Mouse (Mus musculus): ENCODE measurements around the gene Olfr654. TPM values are rescaled to one million over a fixed set of nuclear protein-coding genes. Genes with fewer than 3 reads are reported as not detected.

Gene Olfr654
- total RNA-seq (2021), result not detected

- no peak for DNase-seq
- intact Hi-C loops (cut with DNase I), result no loop called here
Observed at GRCm38 (mm10) chr7:104586725-104587124, at the start of gene Olfr654. Gene Olfr654 (plus strand): TSS chr7:104587025.

GRCm38 (mm10) chr7:104549833-104550232, 37.0 kb upstream of the Olfr654 start, which contains the start of gene Olfr651:
Gene Olfr651 (plus strand): TSS chr7:104550133.
- intact Hi-C loops (cut with DNase I), result no loop called here

GRCm38 (mm10) chr7:104552700-104553099, 34.1 kb upstream of the Olfr654 start:
- DNase-seq, result no peak
- intact Hi-C loops (cut with DNase I), result no loop called here

More at GRCm38 (mm10) chr7:104549833-104550232, 37.0 kb upstream of the Olfr654 start, which contains the start of gene Olfr651:
- DNase-seq, result no peak

GRCm38 (mm10) chr7:104560601-104561000, 26.2 kb upstream of the Olfr654 start, which contains the start of gene Olfr652:
Gene Olfr652 (plus strand): TSS chr7:104560901.
- no peak for DNase-seq
- intact Hi-C loops (cut with DNase I), result no loop called here

- intact Hi-C loops (cut with DNase I), result no loop called here
- DNase-seq, result no peak
Observed at GRCm38 (mm10) chr7:104577014-104577413, 9.8 kb upstream of the Olfr654 start, which contains the start of gene Olfr653. Gene Olfr653 (plus strand): TSS chr7:104577314.

- no peak for DNase-seq
- intact Hi-C loops (cut with DNase I), result no loop called here
Observed at GRCm38 (mm10) chr7:104580846-104581245, 6.0 kb upstream of the Olfr654 start.

- no peak for DNase-seq
- intact Hi-C loops (cut with DNase I), result no loop called here
Observed at GRCm38 (mm10) chr7:104581429-104581828, 5.4 kb upstream of the Olfr654 start.

- DNase-seq, result no peak
- intact Hi-C loops (cut with DNase I), result no loop called here
Observed at GRCm38 (mm10) chr7:104588274-104588673, 1.4 kb downstream of the Olfr654 start.

- no peak for DNase-seq
- intact Hi-C loops (cut with DNase I), result loop anchor here (5.0 kb wide), 1 partner anchor 154 kb away; no protein-coding TSS in a partner anchor
Observed at GRCm38 (mm10) chr7:104601679-104602078, 14.9 kb downstream of the Olfr654 start, which contains the start of gene Olfr655. Gene Olfr655 (minus strand): TSS chr7:104601779.

- peak; percentile 7 to 31 for DNase-seq
- intact Hi-C loops (cut with DNase I), result loop anchor here (5.0 kb wide), 1 partner anchor 156 kb away; no protein-coding TSS in a partner anchor
Observed at GRCm38 (mm10) chr7:104603173-104603572, 16.3 kb downstream of the Olfr654 start.

- no peak for DNase-seq
- intact Hi-C loops (cut with DNase I), result loop anchor here (5.0 kb wide), 1 partner anchor 157 kb away; no protein-coding TSS in a partner anchor
Observed at GRCm38 (mm10) chr7:104604727-104605126, 17.9 kb downstream of the Olfr654 start.

GRCm38 (mm10) chr7:104613655-104614054, 26.8 kb downstream of the Olfr654 start, which contains the start of gene Olfr656:
Gene Olfr656 (plus strand): TSS chr7:104613955.
- DNase-seq, result no peak
- intact Hi-C loops (cut with DNase I), result no loop called here

GRCm38 (mm10) chr7:104624494-104624893, 37.7 kb downstream of the Olfr654 start, which contains the start of gene Olfr657:
Gene Olfr657 (plus strand): TSS chr7:104624794.
- intact Hi-C loops (cut with DNase I), result no loop called here

More at GRCm38 (mm10) chr7:104624494-104624893, 37.7 kb downstream of the Olfr654 start, which contains the start of gene Olfr657:
- DNase-seq, result no peak

Other genes starting within 250 kb of the Olfr654 start
- gene Trim12c, start 233.7 kb upstream of the Olfr654 start, total RNA-seq (2021), result 1 to 10 TPM; 4.5 to 4.9 TPM
- not detected for gene Trim30b, start 217.1 kb upstream of the Olfr654 start, total RNA-seq (2021)
- not detected for gene Trim30c, start 186.2 kb upstream of the Olfr654 start, total RNA-seq (2021)
- gene Trim30a, start 121.8 kb upstream of the Olfr654 start, total RNA-seq (2021), result 1 to 10 TPM; 1.6 to 2.5 TPM
- under 1 TPM; 0.26 to 0.67 TPM for gene Trim30d, start 79.2 kb upstream of the Olfr654 start, total RNA-seq (2021)
- gene Olfr651, start 36.9 kb upstream of the Olfr654 start, total RNA-seq (2021), result not detected
- gene Olfr652, start 26.1 kb upstream of the Olfr654 start, total RNA-seq (2021), result not detected
- not detected for gene Olfr653, start 9.7 kb upstream of the Olfr654 start, total RNA-seq (2021)
- gene Olfr655, start 14.8 kb downstream of the Olfr654 start, total RNA-seq (2021), result not detected
- gene Olfr656, start 26.9 kb downstream of the Olfr654 start, total RNA-seq (2021), result not detected
- gene Olfr657, start 37.8 kb downstream of the Olfr654 start, total RNA-seq (2021), result not detected
- not detected for gene Olfr658, start 60.3 kb downstream of the Olfr654 start, total RNA-seq (2021)
- not detected for gene Olfr659, start 79.7 kb downstream of the Olfr654 start, total RNA-seq (2021)
- not detected for gene Olfr661, start 99.5 kb downstream of the Olfr654 start, total RNA-seq (2021)
- gene Usp17le, start 190.4 kb downstream of the Olfr654 start, total RNA-seq (2021), result not detected